Mouse (Mus musculus): ENCODE data around the gene Cd7.

DNA sequence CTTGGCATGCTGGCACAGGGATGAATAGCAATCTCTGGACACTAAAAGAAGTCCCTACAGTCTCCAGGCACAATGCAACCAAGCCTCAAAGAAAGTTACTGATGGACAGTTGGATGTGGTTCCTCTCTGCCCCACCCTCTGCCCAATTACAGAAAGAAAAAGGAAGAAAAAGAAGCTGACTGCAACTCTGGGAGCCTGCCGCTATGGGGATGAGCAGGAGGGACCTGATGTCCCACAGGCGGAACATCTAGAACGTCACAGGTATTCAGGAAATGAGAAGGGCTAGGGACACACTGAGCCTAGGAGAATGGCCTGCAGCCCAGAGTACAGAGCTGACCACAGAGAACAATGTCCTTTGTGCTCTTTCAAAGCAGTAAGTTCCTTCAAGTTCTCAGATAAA is 43.0 kb upstream of the Cd7 start:
- TF ChIP-seq CTCF (IDR thresholded peaks at IDR 0.05; ENCODE audit: low read depth) (no peak), EP300 (IDR thresholded peaks at IDR 0.05; ENCODE audit: low read depth) (no peak)
